Mouse (Mus musculus): ENCODE data around the gene Selenom.

GRCm38 (mm10) chr11:3547969-3548368 lies 33.5 kb downstream of the Selenom start:
- no peak for TF ChIP-seq CTCF (IDR thresholded peaks at IDR 0.05; ENCODE audit: low read depth, low read length)
- TF ChIP-seq TAL1 (conservative IDR thresholded peaks at IDR 0.05; ENCODE audit: low read depth, low read length): no peak
- TF ChIP-seq GATA1 (IDR thresholded peaks at IDR 0.05; ENCODE audit: borderline replicate concordance, low read length): no peak
- TF ChIP-seq GATA2 (IDR thresholded peaks at IDR 0.05; ENCODE audit: borderline replicate concordance, low read depth, low read length): no peak
- no peak for TF ChIP-seq POLR2AphosphoS5 (IDR thresholded peaks at IDR 0.05; ENCODE audit: insufficient replicate concordance, low read depth, low read length)
